Mouse (Mus musculus) brain, embryonic 14.5 days (tissue): ENCODE measurements around the gene Ly6g6f.
"Not testable (repeated sequence)": the region's sequence is repeated elsewhere in the genome, so short reads cannot be mapped to it uniquely, and the experiment has no call there.

Experiments
- CTCF ChIP-seq: fragments of 200-500 bp; IDR thresholded peaks from 2 replicates; pipeline ENCODE4 v1.5.1; 2012; ENCODE audit warnings: inconsistent platforms, mild to moderate bottlenecking, moderate library complexity, borderline replicate concordance; ENCODE audit not compliant: insufficient read depth, insufficient read length; ENCODE audit errors: extremely low read depth
- POLR2A ChIP-seq: fragments of 200-500 bp; IDR thresholded peaks from 2 replicates; pipeline ENCODE4 v1.6.1; 2012; ENCODE audit warnings: mild to moderate bottlenecking, inconsistent platforms, borderline replicate concordance; ENCODE audit not compliant: poor library complexity, insufficient read depth, insufficient read length, severe bottlenecking; ENCODE audit errors: extremely low read depth

DNA sequence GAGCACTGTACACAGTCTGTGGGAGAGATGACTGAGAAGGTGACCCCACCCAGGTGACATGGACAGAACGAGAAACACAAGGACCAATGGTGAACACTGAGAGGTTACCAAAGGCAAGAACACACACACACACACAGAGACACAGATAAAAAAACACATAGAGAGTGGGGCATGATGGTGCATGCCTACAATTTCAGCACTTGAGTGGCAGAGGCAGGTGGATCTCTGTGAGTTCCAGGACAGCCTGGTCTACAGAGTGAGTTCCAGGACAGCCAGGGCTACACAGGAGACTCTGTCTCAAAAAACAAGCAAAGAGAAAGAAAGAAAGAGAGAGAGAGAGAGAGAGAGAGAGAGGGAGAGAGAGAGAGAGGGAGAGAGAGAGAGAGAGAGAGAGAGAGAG is 51.7 kb downstream of the Ly6g6f start:
- not testable (repeated sequence) for TF ChIP-seq POLR2A, CTCF
